Mouse (Mus musculus) liver, embryonic 13.5 days (tissue): Measurements from ENCODE around the gene Khdrbs2. TPM values are rescaled to one million over a fixed set of nuclear protein-coding genes. Genes with fewer than 3 reads are reported as not detected.

Source experiments
- ATAC-seq: fragments of 200-750 bp; cut with Nextera tagmentation; 2 replicates; pipeline ENCODE4 v1.8.0; 2017; ENCODE audit warnings: low read depth, mild to moderate bottlenecking, moderate number of reproducible peaks, moderate library complexity
- DNase-seq: peaks from one replicate; pipeline ENCODE4 v3.0.0; 2022
- H3K27ac ChIP-seq: fragments of 300-500 bp; sonication (generic); 2 replicates; pipeline ENCODE4 v1.5.1; 2015; ENCODE audit warnings: moderate library complexity, mild to moderate bottlenecking, inconsistent platforms
- H3K27me3 ChIP-seq: fragments of 300-500 bp; sonication (generic); 2 replicates; pipeline ENCODE4 v1.6.1; 2015; ENCODE audit warnings: mild to moderate bottlenecking, inconsistent platforms
- H3K36me3 ChIP-seq: fragments of 300-500 bp; sonication (generic); 2 replicates; pipeline ENCODE4 v1.6.1; 2015; ENCODE audit warnings: mild to moderate bottlenecking, inconsistent platforms
- H3K4me1 ChIP-seq: fragments of 300-500 bp; sonication (generic); replicated peaks from 2 replicates; pipeline ENCODE4 v1.6.1; 2015; ENCODE audit warnings: inconsistent platforms
- H3K4me2 ChIP-seq: fragments of 300-500 bp; sonication (generic); 2 replicates; pipeline ENCODE4 v1.6.1; 2015; ENCODE audit warnings: inconsistent platforms, mild to moderate bottlenecking, moderate library complexity
- H3K4me3 ChIP-seq: fragments of 300-500 bp; sonication (generic); replicated peaks from 2 replicates; pipeline ENCODE4 v1.5.1; 2015; ENCODE audit warnings: mild to moderate bottlenecking, inconsistent platforms
- H3K9ac ChIP-seq: fragments of 300-500 bp; sonication (generic); 2 replicates; pipeline ENCODE4 v1.6.1; 2015; ENCODE audit warnings: mild to moderate bottlenecking, inconsistent platforms
- H3K9me3 ChIP-seq: fragments of 300-500 bp; sonication (generic); replicated peaks from 2 replicates; pipeline ENCODE4 v1.6.1; 2016; ENCODE audit warnings: inconsistent platforms
- WGBS: fragments of 180-500 bp; shearing (Covaris S2); methylation state at CpG from one replicate; pipeline ENCODE4 v1.1.7; 2015; ENCODE audit not compliant: insufficient replicate concordance; 5-methylcytosine and 5-hydroxymethylcytosine counted together
- polyA plus RNA-seq: library from polyadenylated mRNA; unstranded; fragments of >200 nt; fragmentation: Nextera tagmentation; extraction: Ambion mirVana; gene quantifications from 2 replicates; pipeline ENCODE4 v1.2.1, GENCODE M21; 2015

Khdrbs2 gene
- polyA plus RNA-seq, 1 experiment from 2014 or later: 0.35 TPM

DNA sequence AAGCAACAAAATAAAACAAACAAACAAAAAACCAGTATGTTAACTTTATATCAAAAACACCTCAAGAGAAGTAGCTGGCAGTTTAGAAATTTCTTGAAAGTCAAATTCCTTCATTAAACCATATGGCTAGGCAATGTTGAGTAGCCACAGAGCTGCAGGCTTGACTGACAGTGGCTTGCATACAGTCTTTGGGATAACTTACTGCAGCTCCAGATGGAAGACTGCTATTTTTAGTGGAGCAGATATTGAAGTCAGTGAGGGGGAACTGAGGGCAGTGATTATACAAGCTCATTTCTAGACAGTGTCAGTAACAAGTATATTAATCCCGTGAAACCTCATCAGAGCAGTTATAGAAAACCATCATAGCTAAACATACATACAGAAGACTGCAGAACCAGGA, 166.6 kb downstream of the Khdrbs2 start:
- Histone ChIP-seq H3K9me3 (0 out of 2 replicates have a peak, but pooled peaks cover 3% of the 10 kb centered on the region), H3K27ac (no peak overlapping the region), H3K27me3 (no peaks in the 10 kb centered on the region), H3K36me3 (no peaks in the 10 kb centered on the region), H3K4me1 (no peaks in the 10 kb centered on the region), H3K4me2 (no peak overlapping the region), H3K9ac (no peak overlapping the region), H3K4me3 (no peak overlapping the region)
- 73% methylated on average over 1 of the region's 1 CpGs for WGBS
- ATAC-seq (no peak), DNase-seq (no peak)

DNA sequence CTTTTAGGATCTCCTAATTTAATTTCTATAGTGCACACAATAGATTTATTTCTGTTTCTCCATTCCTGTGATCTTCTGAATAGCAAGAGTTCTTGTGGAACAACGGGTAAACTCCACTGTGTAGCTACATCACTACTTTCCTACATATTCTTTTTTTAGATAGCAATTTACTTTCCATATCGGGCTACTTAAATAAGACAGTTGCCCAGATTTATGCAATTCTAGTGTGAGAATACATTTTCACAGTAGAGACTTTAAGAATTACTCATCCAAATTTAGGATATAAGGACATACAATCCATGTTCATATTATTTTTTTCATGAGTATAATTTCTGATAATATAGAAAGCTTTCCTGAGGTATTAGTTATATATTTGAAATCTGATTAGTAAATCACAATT, 175.0 kb downstream of the Khdrbs2 start:
- Histone ChIP-seq H3K4me1 (no peaks in the 10 kb centered on the region), H3K27me3 (no peaks in the 10 kb centered on the region), H3K36me3 (no peaks in the 10 kb centered on the region), H3K4me2 (no peak overlapping the region), H3K9ac (no peak overlapping the region), H3K27ac (no peak overlapping the region), H3K4me3 (no peak overlapping the region), H3K9me3 (no peaks in the 10 kb centered on the region)
- DNase-seq (no peak), ATAC-seq (no peak)
- WGBS: 56% methylated on average over 2 of the region's 2 CpGs

DNA sequence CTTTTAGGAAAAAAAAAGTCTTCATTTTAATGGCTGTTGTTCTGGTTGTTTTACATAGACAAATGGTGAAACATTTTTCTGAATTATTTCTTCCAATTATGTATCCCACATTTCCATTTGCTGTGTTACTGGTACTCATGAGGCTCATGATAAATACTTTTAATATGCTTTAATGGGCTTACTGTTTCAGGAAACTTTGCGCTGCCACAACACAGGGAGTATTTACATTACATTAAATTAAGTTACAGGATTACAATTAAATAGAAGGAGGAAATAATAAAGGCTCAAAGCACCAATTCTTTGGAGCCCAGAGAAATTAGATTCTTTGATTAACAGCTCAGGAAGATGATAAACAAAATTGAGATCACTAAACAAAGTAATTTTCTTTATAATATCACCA, 179.6 kb downstream of the Khdrbs2 start:
- 51% methylated on average over 1 of the region's 1 CpGs for WGBS
- H3K27me3 ChIP-seq: no peaks in the 10 kb centered on the region
- H3K4me1 ChIP-seq: no peaks in the 10 kb centered on the region
- ATAC-seq (no peak), DNase-seq (no peak)
- no peak overlapping the region for H3K4me3 ChIP-seq
- no peak overlapping the region for H3K27ac ChIP-seq
- H3K9ac ChIP-seq: no peak overlapping the region
- H3K9me3 ChIP-seq: no peaks in the 10 kb centered on the region
- H3K4me2 ChIP-seq: no peak overlapping the region
- H3K36me3 ChIP-seq: no peaks in the 10 kb centered on the region

DNA sequence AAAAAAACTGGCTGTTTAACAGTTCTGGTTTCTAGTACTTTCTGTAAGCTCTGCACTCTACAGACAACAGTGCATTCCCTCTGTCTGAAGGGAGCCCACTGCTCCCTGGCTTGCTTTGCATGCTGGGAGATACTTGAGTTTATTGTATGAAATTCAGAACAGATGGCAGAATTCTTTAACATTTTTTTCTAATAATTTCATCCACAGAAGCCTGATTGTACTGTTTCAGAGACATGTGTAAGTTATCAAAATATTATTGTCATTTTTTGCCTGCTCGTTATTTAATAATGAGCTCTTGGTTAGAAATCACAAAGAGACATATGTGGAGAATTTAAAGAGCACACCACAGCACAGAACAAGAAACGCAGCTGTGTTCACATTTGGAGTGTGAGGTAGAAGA, 191.0 kb downstream of the Khdrbs2 start:
- Histone ChIP-seq H3K4me3 (no peak overlapping the region), H3K4me2 (no peak overlapping the region), H3K27me3 (no peaks in the 10 kb centered on the region), H3K9me3 (no peaks in the 10 kb centered on the region), H3K4me1 (no peaks in the 10 kb centered on the region), H3K27ac (no peak overlapping the region), H3K9ac (no peak overlapping the region), H3K36me3 (no peaks in the 10 kb centered on the region)
- no peak for DNase-seq
- WGBS: 53% methylated on average over 2 of the region's 2 CpGs
- no peak for ATAC-seq

- Histone ChIP-seq H3K27ac (no peak overlapping the region), H3K27me3 (no peaks in the 10 kb centered on the region), H3K4me2 (no peak overlapping the region), H3K36me3 (no peaks in the 10 kb centered on the region), H3K9me3 (0 out of 2 replicates have a peak, but pooled peaks cover 6% of the 10 kb centered on the region), H3K4me3 (no peak overlapping the region), H3K9ac (no peak overlapping the region), H3K4me1 (no peaks in the 10 kb centered on the region)
- ATAC-seq: no peak
- no peak for DNase-seq
- 57% methylated on average over 6 of the region's 6 CpGs for WGBS
These were observed 225.0 kb downstream of the Khdrbs2 start for GRCm38 (mm10) chr1:32397553-32397952.

DNA sequence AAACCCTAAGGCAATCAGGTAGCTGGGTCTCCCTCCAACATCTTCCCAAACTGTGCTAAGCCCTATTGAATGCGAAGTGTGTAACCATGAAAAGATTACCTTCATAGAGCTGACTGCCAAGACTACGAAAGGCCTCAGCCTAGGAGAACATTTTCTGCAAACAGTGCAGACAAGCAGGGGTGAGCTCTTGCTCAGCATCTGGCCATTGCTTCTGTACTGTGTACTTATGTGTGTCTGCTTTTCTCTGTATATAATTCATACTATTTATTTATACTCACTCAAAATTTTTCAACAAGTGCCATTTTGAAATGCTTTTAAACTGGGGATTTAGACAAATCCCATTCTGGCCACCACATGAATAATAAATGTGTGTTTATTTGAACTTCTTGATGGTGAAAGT, 235.1 kb downstream of the Khdrbs2 start:
- 65% methylated on average over 2 of the region's 2 CpGs for WGBS
- Histone ChIP-seq H3K27ac (no peak overlapping the region), H3K4me1 (no peaks in the 10 kb centered on the region), H3K9me3 (0 out of 2 replicates have a peak, but pooled peaks cover 5% of the 10 kb centered on the region), H3K4me3 (no peak overlapping the region), H3K4me2 (no peak overlapping the region), H3K9ac (no peak overlapping the region), H3K27me3 (no peaks in the 10 kb centered on the region), H3K36me3 (no peaks in the 10 kb centered on the region)
- DNase-seq: no peak
- ATAC-seq: no peak

GRCm38 (mm10) chr1:32428410-32428809, 255.9 kb downstream of the Khdrbs2 start:
- 19% methylated on average over 1 of the region's 1 CpGs for WGBS
- H3K27me3 ChIP-seq: no peaks in the 10 kb centered on the region

DNA sequence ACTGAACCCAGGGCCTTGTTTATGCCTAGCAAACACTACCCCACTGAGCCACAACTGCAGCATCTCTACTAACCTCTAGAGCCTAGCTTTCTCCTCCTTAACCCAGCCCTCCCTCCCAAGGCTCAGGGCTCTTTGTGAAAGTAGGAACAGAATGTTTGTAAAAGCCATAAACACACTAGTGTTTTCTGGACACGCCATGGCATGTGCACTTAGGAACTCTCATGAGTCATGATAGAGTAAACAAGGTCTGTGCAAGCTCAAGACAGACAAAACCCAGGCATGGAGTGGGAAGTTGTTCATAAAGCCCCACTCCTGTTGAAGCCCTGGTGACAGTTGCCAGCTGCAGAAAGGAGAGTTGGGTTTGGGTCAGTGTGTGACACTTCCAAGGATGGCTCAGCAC, 257.0 kb downstream of the Khdrbs2 start:
- Histone ChIP-seq H3K9me3 (no peaks in the 10 kb centered on the region), H3K27me3 (no peaks in the 10 kb centered on the region), H3K4me2 (no peak overlapping the region), H3K9ac (no peak overlapping the region), H3K4me3 (no peak overlapping the region), H3K4me1 (no peaks in the 10 kb centered on the region), H3K36me3 (no peaks in the 10 kb centered on the region), H3K27ac (no peak overlapping the region)
- DNase-seq (no peak), ATAC-seq (no peak)
- WGBS: 40% methylated on average over 1 of the region's 1 CpGs

More at GRCm38 (mm10) chr1:32428410-32428809, 255.9 kb downstream of the Khdrbs2 start:
- no peak overlapping the region for H3K4me2 ChIP-seq
- H3K4me1 ChIP-seq: no peaks in the 10 kb centered on the region
- H3K9ac ChIP-seq: no peak overlapping the region
- H3K27ac ChIP-seq: no peak overlapping the region
- H3K9me3 ChIP-seq: no peaks in the 10 kb centered on the region
- DNase-seq (no peak), ATAC-seq (no peak)
- no peaks in the 10 kb centered on the region for H3K36me3 ChIP-seq
- H3K4me3 ChIP-seq: no peak overlapping the region

GRCm38 (mm10) chr1:32430516-32430915, 258.0 kb downstream of the Khdrbs2 start:
- Histone ChIP-seq H3K27me3 (no peaks in the 10 kb centered on the region), H3K9ac (no peak overlapping the region), H3K9me3 (no peaks in the 10 kb centered on the region), H3K4me3 (no peak overlapping the region), H3K27ac (no peak overlapping the region), H3K36me3 (no peaks in the 10 kb centered on the region), H3K4me1 (no peaks in the 10 kb centered on the region), H3K4me2 (no peak overlapping the region)
- ATAC-seq (no peak), DNase-seq (no peak)
- 63% methylated on average over 3 of the region's 3 CpGs for WGBS

DNA sequence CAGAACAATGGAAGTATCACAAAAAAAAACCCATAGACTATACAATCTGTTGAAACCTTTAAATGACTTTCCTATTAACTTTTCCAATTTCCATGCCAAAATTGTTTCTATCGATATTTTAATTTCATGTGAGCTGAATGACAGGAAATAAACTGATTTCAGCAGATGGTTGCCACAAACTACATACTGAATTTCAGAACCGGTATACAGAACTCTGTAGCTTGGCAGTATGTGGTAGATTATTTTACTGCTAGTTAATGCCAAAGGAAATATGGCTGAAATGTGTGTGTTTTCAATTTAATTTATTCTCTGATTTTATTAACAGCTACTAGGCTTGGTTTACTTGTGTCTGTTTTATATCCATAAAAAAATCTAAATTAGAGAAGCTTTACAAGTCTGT, 260.6 kb downstream of the Khdrbs2 start:
- WGBS: 54% methylated on average over 2 of the region's 2 CpGs
- H3K27me3 ChIP-seq: no peaks in the 10 kb centered on the region
- no peak overlapping the region for H3K9ac ChIP-seq
- H3K9me3 ChIP-seq: no peaks in the 10 kb centered on the region
- no peak for DNase-seq
- H3K27ac ChIP-seq: no peak overlapping the region
- no peaks in the 10 kb centered on the region for H3K36me3 ChIP-seq
- no peak overlapping the region for H3K4me2 ChIP-seq
- ATAC-seq: no peak
- H3K4me1 ChIP-seq: no peaks in the 10 kb centered on the region
- no peak overlapping the region for H3K4me3 ChIP-seq

- H3K4me1 ChIP-seq: no peaks in the 10 kb centered on the region
- no peaks in the 10 kb centered on the region for H3K9me3 ChIP-seq
- no peaks in the 10 kb centered on the region for H3K36me3 ChIP-seq
- no peak overlapping the region for H3K27ac ChIP-seq
- no peak overlapping the region for H3K4me2 ChIP-seq
- H3K9ac ChIP-seq: no peak overlapping the region
- no peaks in the 10 kb centered on the region for H3K27me3 ChIP-seq
- ATAC-seq (no peak), DNase-seq (no peak)
- 63% methylated on average over 5 of the region's 5 CpGs for WGBS
- H3K4me3 ChIP-seq: no peak overlapping the region
These were observed 271.4 kb downstream of the Khdrbs2 start for GRCm38 (mm10) chr1:32443927-32444326.

DNA sequence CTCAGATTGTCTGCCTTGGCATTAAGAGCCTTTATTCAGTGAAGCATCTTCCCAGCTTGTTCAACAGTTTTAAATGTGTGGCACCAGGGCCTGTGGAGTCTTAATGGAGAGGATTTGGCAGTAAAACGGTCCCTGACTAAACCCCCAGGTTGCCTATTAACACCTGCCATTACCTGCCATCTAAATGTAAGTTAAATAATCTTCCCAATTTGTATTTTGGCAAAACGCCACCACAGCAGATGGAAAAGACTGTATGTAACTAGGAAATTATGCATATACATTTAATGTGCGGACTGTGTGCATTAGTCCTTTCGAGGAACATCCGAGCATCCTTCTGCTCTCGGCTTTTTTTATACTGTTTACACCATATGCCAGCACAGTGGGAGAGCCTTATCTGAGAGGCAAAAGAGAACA, 290.6 kb downstream of the Khdrbs2 start:
- Histone ChIP-seq H3K9me3 (no peaks in the 10 kb centered on the region), H3K27me3 (no peaks in the 10 kb centered on the region), H3K27ac (no peak overlapping the region), H3K4me2 (no peak overlapping the region), H3K4me1 (no peaks in the 10 kb centered on the region), H3K4me3 (no peak overlapping the region), H3K9ac (no peak overlapping the region), H3K36me3 (no peaks in the 10 kb centered on the region)
- 67% methylated on average over 6 of the region's 6 CpGs for WGBS
- ATAC-seq (no peak), DNase-seq (no peak)
